Mouse (Mus musculus) heart, embryonic 11.5 days (tissue): ENCODE data around the gene Ptpn9. TPM values are rescaled to one million over a fixed set of nuclear protein-coding genes. Genes with fewer than 3 reads are reported as not detected.

ENCODE experiments used
- ATAC-seq: fragments of 200-750 bp; cut with Nextera tagmentation; replicated peaks from 2 replicates; pipeline ENCODE4 v1.8.0; 2017; ENCODE audit warnings: moderate library complexity; ENCODE audit not compliant: insufficient number of reproducible peaks, low FRiP score, low TSS enrichment
- H3K27ac ChIP-seq: fragments of 300-500 bp; sonication (generic); 2 replicates; pipeline ENCODE4 v1.5.1; 2014; ENCODE audit warnings: mild to moderate bottlenecking, low read depth, low read length
- H3K27me3 ChIP-seq: fragments of 300-500 bp; sonication (generic); 2 replicates; pipeline ENCODE4 v1.6.1; 2014; ENCODE audit warnings: mild to moderate bottlenecking, low read length, mixed read lengths; ENCODE audit not compliant: control insufficient read depth, insufficient read depth
- H3K36me3 ChIP-seq: fragments of 300-500 bp; sonication (generic); 2 replicates; pipeline ENCODE4 v1.6.1; 2014; ENCODE audit warnings: mild to moderate bottlenecking, low read length, moderate library complexity, mixed read lengths; ENCODE audit not compliant: control insufficient read depth, insufficient read depth
- H3K4me1 ChIP-seq: fragments of 300-500 bp; sonication (generic); 2 replicates; pipeline ENCODE4 v1.6.1; 2014; ENCODE audit warnings: low read length; ENCODE audit not compliant: control insufficient read depth, insufficient read depth
- H3K4me2 ChIP-seq: fragments of 300-500 bp; sonication (generic); 2 replicates; pipeline ENCODE4 v1.6.1; 2014; ENCODE audit warnings: mild to moderate bottlenecking, moderate library complexity
- H3K4me3 ChIP-seq: fragments of 300-500 bp; sonication (generic); 2 replicates; pipeline ENCODE4 v1.5.1; 2014; ENCODE audit warnings: low read depth, low read length
- H3K9ac ChIP-seq: fragments of 300-500 bp; sonication (generic); 2 replicates; pipeline ENCODE4 v1.6.1; 2014; ENCODE audit warnings: mild to moderate bottlenecking, low read depth, low read length, moderate library complexity
- H3K9me3 ChIP-seq: fragments of 300-500 bp; sonication (generic); replicated peaks from 2 replicates; pipeline ENCODE4 v1.6.1; 2016; ENCODE audit warnings: low read length; ENCODE audit not compliant: control insufficient read depth
- WGBS: fragments of 180-500 bp; shearing (Covaris S2); extraction: QIAGEN DNeasy Blood & Tissue Kit; methylation state at CpG from one replicate; pipeline ENCODE4 v1.1.7; 2014; ENCODE audit not compliant: insufficient replicate concordance; 5-methylcytosine and 5-hydroxymethylcytosine counted together
- polyA plus RNA-seq: library from polyadenylated mRNA; unstranded; fragments of >200 nt; fragmentation: Nextera tagmentation; extraction: Ambion mirVana; gene quantifications from 2 replicates; pipeline ENCODE4 v1.2.1, GENCODE M21; 2014

Gene Ptpn9
- polyA plus RNA-seq, 1 experiment from 2014 or later = 21.9 TPM

- no peak for ATAC-seq
- H3K4me2 ChIP-seq = peak overlapping the region; percentile 94
- peak overlapping the region; percentile 98 for H3K4me3 ChIP-seq
- H3K4me1 ChIP-seq = peaks cover 9% of the 10 kb centered on the region; the same call in 1 of the 2 replicates
- no peaks in the 10 kb centered on the region for H3K9me3 ChIP-seq
- 4% methylated on average over 21 of the region's 21 CpGs for WGBS
- H3K27me3 ChIP-seq = no peaks in the 10 kb centered on the region
- H3K9ac ChIP-seq = peak overlapping the region; percentile 81
- no peaks in the 10 kb centered on the region for H3K36me3 ChIP-seq
- H3K27ac ChIP-seq = peak overlapping the region; percentile 97
Observed at GRCm38 (mm10) chr9:57074171-57074821, 79.6 kb downstream of the Ptpn9 start.

- H3K4me2 ChIP-seq = peak overlapping the region; percentile 94
- peak overlapping the region; percentile 98 for H3K4me3 ChIP-seq
- peaks cover 9% of the 10 kb centered on the region; the same call in 1 of the 2 replicates for H3K4me1 ChIP-seq
- H3K27me3 ChIP-seq = no peaks in the 10 kb centered on the region
- no peaks in the 10 kb centered on the region for H3K9me3 ChIP-seq
- peak overlapping the region; percentile 66 for H3K9ac ChIP-seq
- peak overlapping the region; percentile 97 for H3K27ac ChIP-seq
- no peaks in the 10 kb centered on the region for H3K36me3 ChIP-seq
- 7% methylated on average over 17 of the region's 17 CpGs for WGBS
- ATAC-seq = no peak
Observed at GRCm38 (mm10) chr9:57074822-57075603, 80.3 kb downstream of the Ptpn9 start.

- under 1% methylated on average over 43 of the region's 43 CpGs for WGBS
- ATAC-seq = peak; percentile 85
- H3K36me3 ChIP-seq = no peaks in the 10 kb centered on the region
Observed at GRCm38 (mm10) chr9:57075681-57076381, 81.1 kb downstream of the Ptpn9 start.

GRCm38 (mm10) chr9:57076701-57077660 lies 82.3 kb downstream of the Ptpn9 start:
- Histone ChIP-seq H3K4me1 (0 out of 2 replicates have a peak, but pooled peaks cover 2% of the 10 kb centered on the region), H3K27me3 (no peaks in the 10 kb centered on the region), H3K9ac (peak overlapping the region; percentile 83), H3K4me2 (peak overlapping the region; percentile 94), H3K36me3 (no peaks in the 10 kb centered on the region), H3K4me3 (peak overlapping the region; percentile 98), H3K9me3 (no peaks in the 10 kb centered on the region), H3K27ac (peak overlapping the region; percentile 97)
- under 1% methylated on average over 56 of the region's 72 CpGs for WGBS
- peak; percentile 50 for ATAC-seq

More at GRCm38 (mm10) chr9:57075681-57076381, 81.1 kb downstream of the Ptpn9 start:
- peak overlapping the region; percentile 98 for H3K4me3 ChIP-seq
- H3K27ac ChIP-seq = peak overlapping the region; percentile 97
- H3K9ac ChIP-seq = peak overlapping the region; percentile 83; the same call in 1 of the 2 replicates
- H3K4me2 ChIP-seq = peak overlapping the region; percentile 94
- H3K9me3 ChIP-seq = no peaks in the 10 kb centered on the region
- H3K27me3 ChIP-seq = no peaks in the 10 kb centered on the region
- peaks cover 4% of the 10 kb centered on the region; the same call in 1 of the 2 replicates for H3K4me1 ChIP-seq

- H3K36me3 ChIP-seq = peaks cover 7% of the 10 kb centered on the region; the same call in 1 of the 2 replicates
- H3K27me3 ChIP-seq = no peaks in the 10 kb centered on the region
- H3K4me1 ChIP-seq = 0 out of 2 replicates have a peak, but pooled peaks cover 2% of the 10 kb centered on the region
- no peaks in the 10 kb centered on the region for H3K9me3 ChIP-seq
- WGBS = 74% methylated on average over 3 of the region's 3 CpGs
- H3K9ac ChIP-seq = no peak overlapping the region
- ATAC-seq = no peak
- no peak overlapping the region for H3K4me3 ChIP-seq
- H3K27ac ChIP-seq = no peak overlapping the region
- no peak overlapping the region for H3K4me2 ChIP-seq
Observed at GRCm38 (mm10) chr9:57082236-57082635, 87.5 kb downstream of the Ptpn9 start.

Other genes starting within 250 kb of the Ptpn9 start
- gene Lingo1, start 198.5 kb upstream of the Ptpn9 start, polyA plus RNA-seq = 2.2 and 2.4 TPM in 2 replicates
- 0.82 and 0.87 TPM in 2 replicates for gene Odf3l1, start 130.2 kb upstream of the Ptpn9 start, polyA plus RNA-seq
- 18.6 and 22.0 TPM in 2 replicates for gene Cspg4, start 129.9 kb upstream of the Ptpn9 start, polyA plus RNA-seq
- 4.5 and 5.2 TPM in 2 replicates for gene Snx33, start 66.6 kb upstream of the Ptpn9 start, polyA plus RNA-seq
- 65.6 and 66.0 TPM in 2 replicates for gene Imp3, start 57.4 kb upstream of the Ptpn9 start, polyA plus RNA-seq
- gene Snupn, start 44.0 kb upstream of the Ptpn9 start, polyA plus RNA-seq = 19.0 and 21.6 TPM in 2 replicates
- 34.4 TPM in 2 replicates for gene Sin3a, start 77.1 kb downstream of the Ptpn9 start, polyA plus RNA-seq
- gene Man2c1, start 135.8 kb downstream of the Ptpn9 start, polyA plus RNA-seq = 22.0 and 29.1 TPM in 2 replicates
- gene Neil1, start 153.4 kb downstream of the Ptpn9 start, polyA plus RNA-seq = 4.4 and 6.0 TPM in 2 replicates
- gene Commd4, start 163.4 kb downstream of the Ptpn9 start, polyA plus RNA-seq = 65.8 and 67.9 TPM in 2 replicates
- not detected in 2 replicates for gene Trcg1, start 241.6 kb downstream of the Ptpn9 start, polyA plus RNA-seq